Mouse (Mus musculus) brain, adult 2 months (tissue): Measurements from ENCODE around the gene Ncf1.
A peak's percentile ranks its signal among the peaks of the same experiment; 100 is the strongest.

Source experiments
- DNase-seq: peaks from one replicate; pipeline ENCODE4 v3.0.0; 2011; ENCODE audit warnings: low read depth, low spot score

The Ncf1 gene

DNA sequence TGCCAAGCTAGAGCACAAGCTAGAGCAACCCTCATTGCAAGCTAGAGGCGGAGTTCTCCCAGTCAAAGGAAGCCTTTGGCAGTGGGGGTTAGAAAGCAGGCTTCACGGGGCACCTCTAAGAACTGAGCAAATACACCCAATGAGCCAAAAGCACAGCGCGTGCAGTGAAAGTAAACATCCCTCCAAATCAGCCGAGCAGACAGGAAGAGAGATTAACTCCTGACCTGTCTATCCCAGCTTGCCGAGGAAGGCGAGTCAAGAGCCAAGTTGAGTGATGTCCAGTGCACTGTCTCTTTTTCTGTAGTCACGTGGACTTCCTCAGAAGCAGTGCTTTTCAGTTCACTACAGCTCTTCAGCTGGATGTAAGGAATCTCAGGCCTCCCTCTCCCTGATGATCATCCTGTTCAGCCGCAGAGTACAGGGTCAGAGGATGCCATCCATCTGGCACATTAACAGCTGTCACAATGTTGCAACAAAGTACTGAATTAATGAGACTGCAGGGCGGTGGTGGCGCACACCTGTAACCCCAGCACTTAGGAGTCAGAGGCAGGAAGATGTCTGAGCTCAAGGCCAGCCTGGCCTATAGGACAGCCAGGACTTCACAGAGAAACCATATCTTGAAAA lies 19.4 kb downstream of the Ncf1 start:
- DNase-seq = no peak

DNA sequence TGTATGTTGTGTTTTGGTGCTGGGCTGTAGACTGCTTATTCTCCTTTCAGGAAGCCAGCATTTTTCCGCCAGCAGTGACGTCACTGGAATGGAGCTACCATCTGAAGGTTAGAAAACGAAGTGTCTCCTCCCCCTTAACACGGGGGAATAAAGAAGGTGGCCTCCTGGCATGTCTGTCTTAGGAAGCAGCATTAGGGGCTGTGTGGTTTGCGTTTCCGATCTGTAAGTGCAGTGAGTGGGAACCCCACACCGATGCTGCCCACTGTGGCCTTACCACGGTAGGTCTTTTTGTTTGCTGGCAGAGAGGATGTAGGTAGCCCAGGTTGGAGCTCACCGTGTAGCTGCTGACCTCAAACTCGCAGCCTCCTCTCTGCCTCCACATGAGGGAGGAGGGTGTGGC lies 22.7 kb downstream of the Ncf1 start:
- DNase-seq = no peak

DNA sequence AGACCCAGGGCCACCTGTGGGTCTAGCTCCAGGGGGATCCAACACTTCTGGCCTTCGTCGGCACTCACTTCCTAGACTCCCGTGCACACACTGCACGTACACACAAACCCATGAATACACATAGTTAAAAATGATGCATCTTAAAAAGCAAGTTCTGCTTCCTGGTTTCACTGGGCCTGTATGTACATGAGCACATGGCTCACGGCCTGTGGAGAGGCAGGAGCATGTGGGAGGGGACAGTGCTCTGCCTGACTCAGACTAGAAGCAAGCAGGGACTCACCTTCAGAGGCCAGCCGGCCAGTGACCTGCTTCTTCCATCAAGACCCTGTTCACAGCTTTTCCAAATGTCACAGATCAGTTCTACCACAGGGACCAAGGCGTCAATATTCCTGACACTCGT lies 35.8 kb downstream of the Ncf1 start:
- no peak for DNase-seq

DNA sequence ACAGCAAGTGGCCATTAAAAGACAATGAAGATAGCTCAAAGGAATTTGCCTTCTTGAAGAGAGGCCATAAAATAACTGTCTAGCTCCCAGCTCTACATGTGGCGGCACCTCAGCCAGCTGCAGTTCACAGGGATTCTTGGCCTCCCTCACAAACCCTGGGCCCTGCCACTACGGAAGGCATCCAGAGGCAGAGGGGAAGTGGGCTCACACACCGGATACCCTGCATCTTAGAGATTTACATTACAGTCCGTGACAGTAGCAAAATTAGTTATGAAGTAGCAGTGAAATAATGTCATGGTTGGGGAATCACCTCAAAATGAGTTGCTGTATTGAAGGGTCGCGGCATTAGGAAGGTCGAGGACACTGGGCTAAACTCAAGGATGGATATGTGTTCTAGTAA lies 40.9 kb downstream of the Ncf1 start:
- no peak for DNase-seq

DNA sequence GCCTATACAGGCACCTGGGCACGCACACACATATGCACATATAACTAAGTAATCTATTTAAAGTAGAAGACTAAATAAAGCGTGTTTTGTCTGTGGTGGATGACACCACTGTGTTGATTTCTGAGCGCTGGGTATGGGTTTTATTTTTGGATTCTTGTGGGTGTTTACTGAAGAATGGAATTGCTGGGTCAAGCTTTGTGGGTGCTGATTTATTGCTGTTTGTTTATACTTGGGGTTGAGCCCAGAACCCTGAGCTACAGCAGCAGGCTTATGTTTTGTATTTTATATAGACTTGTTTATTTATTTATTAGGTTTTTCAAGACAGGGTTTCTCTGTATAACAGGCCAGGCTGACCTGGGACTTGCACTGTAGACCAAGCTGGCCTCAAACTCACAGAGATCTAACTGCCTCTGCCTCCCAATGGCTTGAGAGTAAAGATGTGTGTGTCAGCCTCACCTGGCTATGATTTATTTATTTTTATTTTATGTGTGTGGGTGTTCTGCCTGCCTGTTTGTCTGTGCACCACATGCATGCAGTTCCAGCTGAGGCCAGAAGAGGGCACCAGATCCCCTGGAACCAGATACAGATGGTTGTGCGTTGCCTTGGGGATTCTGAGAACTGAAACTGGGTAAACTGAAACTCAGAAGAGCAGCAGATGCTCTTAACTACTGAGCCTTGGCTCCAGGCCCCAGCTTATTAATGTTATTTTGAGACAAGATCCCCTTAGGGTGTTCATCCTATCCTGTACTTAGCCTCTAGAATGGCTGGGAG lies 42.3 kb downstream of the Ncf1 start:
- DNase-seq = peak; percentile 69

DNA sequence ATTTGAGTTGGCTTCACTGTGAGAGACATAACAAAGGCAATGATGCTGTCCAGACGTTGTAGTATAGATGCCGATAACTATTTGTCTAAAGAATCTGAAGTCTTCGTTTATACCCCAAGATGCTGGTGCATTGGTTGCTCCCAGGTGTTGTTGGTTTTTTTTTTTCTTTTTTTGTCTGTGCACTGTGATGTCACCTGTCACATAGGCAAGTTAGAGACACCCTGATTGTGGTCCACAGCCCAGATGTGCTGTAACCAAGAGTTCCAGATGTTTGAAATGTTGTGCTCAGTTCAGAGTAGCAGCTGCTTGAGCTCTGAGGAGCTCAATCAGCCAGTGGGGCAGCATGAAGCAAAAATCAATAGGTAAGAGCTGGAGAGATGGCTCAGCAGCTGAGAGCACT lies 43.4 kb downstream of the Ncf1 start:
- DNase-seq = no peak

DNA sequence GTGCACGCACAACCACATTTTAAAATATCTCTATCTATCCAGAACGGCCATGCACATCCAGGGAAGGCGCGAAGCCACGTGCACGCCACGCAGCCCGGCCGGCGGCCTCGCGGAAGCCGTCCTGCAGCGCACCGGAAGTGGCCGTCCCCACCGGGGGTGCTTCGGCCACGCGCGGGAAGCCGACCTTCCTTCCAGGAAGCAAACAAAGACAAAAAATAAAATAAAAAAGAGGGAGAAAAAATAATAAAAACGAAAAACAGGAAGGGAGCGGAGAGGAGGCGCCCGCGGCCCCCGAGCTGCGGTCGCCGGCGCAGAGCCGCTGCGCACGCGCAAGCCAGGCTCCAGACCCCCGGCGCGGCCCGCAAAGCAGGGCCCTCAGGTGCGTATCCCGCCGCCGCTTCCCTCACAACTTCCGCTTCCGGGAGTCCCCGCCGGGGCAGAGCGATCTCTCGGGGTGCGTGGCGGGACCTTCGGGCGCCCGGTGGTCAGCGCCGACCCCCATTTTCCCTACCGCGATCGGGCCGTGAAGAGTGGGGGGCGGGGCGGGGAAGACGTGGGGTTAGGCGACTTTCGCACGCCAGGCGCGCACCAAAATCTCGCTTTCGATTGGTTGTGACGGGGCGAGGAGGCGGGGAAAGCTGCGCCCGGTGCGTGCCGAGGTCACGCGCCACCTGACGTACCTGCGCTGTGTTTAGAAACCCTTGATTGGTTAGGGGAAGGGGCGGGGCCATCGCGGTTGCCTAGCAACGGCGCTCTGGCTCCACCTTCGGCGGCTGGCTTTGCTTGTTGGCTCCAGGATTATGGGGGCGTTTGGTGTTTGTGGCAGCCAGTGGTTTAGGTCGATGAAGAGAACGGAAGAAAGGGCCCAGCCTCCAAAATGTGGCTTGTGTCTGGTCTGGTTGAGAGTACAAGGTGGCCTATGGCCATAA lies 45.3 kb downstream of the Ncf1 start, which contains the start of gene Gtf2ird2:
Gene Gtf2ird2 (plus strand): TSS at position 140 of the 929 bp plus-strand sequence.
- peak; percentile 99 for DNase-seq

DNA sequence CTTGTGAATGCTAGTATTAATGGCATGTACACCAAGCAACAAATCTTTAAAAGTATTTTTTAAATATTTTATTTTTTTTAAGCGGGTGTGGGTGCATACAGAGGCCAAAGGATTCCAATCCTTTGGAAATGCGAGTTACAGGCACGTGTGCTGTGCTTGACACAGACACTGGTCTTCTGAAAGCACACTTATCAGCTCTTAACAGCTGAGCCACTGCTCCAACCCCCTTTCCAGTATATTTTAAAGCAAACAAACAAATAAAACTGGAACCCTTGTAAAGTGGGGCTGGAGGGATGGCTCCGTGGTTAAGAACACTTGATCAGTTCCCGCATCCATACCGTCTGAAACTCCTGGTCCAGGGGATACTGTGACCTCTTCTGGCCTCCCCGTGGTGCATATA lies 46.3 kb downstream of the Ncf1 start:
- DNase-seq = no peak

DNA sequence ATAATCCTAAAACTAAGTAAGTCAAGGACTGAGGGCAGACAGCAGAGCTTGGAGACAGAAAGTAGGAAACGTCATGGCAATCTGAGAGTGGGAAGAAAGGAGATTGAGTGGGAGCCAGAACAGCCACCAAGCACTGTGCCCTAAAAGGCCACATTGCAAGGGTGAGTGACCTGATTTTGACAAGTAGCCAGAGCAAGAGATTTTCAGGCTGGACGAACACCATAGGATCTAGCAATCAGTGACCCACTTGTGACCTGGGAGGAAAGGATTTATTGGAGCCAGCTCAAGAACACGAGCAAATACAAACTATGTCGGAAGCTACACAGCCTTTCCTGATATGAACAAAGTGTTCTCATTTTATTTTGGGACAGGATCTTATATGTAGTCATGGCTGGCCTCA lies 46.7 kb downstream of the Ncf1 start:
- DNase-seq = no peak

DNA sequence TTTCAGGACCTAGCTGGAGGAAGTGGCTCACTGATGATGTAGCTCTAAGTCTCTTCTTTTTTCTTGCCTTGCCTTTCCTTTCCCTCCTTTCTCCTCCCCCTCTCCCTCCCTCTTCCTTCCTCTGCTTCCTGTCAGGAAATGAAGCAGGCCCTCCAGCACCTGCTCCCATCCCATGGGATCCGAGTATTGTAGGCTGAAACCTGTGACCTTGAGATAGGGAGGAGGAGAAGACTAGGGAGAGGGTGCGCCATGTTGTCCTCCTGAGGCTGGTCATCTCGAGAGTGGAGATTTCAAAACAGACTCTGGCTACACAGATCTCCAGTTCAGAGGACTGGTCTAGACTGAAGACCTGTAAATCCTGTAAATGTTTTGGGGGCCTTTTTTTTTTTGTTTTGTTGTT lies 47.3 kb downstream of the Ncf1 start:
- no peak for DNase-seq

DNA sequence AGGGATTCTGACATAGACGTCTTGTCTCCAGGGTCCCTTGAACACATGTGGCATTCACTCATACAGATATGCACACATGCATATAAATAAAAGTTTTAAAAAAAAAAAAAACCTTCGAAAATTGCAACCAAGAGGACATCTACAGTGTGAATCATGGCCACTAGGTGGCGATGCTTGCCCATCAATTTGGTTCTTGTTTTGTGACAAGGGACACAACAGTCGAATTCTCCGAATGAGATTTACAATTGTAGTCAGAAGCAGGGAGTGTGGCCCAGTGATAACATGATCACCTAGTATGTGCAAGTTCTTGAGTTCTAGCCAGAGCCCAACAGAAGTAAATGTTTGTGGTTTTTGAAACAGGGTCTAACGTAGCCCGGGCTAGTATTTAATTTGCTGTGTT lies 49.6 kb downstream of the Ncf1 start:
- peak; percentile 92 for DNase-seq

DNA sequence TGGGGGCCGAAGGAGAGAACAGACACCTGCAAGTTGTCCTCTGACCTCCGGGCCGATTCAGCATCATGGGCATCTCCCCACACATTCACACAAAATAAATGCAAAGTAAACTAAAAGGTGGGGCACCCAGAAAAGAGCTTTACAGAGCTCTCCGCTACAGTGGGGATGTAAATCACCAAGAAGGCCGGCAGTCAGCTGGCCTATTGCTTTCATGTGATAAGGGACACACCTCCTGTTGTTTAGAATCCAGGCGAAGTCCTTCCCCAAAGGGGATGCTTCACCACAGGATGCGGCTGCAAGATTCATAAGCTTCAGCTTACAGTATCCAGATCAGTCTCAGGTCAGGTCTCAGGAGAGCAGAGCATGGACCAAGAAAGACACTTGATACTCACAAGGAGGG lies 50.9 kb downstream of the Ncf1 start:
- no peak for DNase-seq

DNA sequence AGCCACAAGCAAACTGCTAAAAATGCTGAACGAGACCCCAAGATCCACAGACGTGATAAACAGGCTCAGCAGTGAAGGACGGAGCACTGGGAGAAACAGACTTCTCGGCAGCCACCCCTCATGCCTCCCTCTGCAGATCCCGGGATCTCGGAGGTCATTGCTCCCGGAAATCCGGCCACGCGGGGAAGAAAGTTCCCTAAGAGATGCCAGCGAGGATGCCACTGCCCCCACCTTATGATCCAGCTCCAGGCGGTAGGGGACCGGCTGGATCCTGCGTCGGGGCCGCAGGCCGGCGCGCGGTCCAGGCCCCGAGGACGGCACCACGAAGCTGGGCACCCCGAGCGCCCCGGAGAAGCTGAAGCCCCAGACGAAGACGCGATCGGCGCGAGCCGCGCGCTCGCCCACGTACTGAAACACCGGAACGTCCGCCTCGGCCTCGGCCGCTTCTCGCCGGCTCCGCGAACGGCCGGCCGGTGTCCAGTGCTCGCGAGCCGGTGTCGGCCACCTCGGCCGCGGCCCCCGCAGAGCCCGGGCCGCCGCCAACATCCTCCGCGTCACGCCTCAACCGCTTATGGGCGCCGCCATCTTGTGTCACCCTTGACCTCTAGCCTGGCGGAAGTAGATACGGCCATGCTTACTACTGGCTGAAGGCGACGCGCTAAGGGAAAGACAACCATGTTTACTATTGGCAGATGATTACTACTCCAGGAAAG lies 53.1 kb downstream of the Ncf1 start, which contains the start of gene Rcc1l:
Gene Rcc1l (minus strand): TSS at position 606 of the 713 bp plus-strand sequence.
- DNase-seq = peak; percentile 97

DNA sequence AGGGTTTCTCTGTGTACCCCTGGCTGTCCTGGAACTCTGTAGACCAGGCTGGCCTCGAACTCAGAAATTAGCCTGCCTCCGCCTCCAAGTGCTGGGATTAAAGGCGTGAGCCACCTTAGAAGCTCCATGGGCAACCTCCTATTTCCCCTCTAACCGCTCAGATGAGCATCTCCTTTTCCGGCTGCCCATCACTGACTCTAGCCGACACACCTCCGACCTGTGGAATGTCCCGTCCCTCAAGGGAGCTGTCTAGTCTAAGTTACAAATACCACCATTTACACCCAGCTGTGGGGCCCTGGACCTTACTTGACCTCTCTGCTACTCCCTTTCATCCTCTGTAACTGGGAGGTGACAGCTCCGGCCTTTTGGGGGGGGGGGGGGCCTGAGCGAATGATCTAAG lies 53.7 kb downstream of the Ncf1 start:
- no peak for DNase-seq

DNA sequence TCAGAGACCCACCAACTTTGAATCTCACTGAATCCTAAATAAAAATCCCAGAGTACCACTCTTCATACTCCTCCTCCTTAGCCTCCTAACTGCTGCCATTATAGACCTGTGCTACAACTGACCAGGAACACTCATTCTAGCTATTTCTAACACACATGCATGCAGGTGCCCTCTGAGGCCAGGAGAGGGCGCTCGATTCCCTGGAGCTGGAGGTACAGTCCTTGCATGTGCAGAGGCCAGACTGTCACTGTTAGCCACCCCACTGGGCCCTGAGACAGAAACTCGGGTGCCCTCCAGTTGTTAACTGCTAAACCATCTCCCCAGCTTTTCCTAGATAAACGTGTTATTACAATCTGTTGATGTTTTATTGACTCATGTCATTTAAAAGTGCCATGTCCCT lies 56.2 kb downstream of the Ncf1 start:
- peak; percentile 41 for DNase-seq

DNA sequence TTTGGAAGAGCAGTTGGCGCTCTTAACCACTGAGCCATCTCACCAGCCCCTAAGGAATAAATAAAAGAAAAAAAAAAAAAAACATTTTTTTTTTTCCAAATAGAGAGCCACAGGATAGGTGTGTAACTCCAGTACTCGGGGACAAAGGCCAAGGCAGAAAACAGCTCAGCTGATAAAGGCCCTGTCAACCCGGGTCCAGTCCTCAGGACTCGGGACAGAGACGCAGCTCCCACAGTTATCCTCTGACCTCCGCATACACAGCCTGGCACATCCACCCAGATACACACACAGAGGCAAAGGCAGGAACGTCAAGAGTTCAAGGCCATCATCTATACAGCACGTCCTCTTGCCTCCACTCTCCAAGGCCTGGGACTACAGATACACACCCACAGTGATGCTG lies 59.3 kb downstream of the Ncf1 start:
- no peak for DNase-seq
